8 mouse cellular contexts compared by ENCODE assay signal in the genomic region with DNA sequence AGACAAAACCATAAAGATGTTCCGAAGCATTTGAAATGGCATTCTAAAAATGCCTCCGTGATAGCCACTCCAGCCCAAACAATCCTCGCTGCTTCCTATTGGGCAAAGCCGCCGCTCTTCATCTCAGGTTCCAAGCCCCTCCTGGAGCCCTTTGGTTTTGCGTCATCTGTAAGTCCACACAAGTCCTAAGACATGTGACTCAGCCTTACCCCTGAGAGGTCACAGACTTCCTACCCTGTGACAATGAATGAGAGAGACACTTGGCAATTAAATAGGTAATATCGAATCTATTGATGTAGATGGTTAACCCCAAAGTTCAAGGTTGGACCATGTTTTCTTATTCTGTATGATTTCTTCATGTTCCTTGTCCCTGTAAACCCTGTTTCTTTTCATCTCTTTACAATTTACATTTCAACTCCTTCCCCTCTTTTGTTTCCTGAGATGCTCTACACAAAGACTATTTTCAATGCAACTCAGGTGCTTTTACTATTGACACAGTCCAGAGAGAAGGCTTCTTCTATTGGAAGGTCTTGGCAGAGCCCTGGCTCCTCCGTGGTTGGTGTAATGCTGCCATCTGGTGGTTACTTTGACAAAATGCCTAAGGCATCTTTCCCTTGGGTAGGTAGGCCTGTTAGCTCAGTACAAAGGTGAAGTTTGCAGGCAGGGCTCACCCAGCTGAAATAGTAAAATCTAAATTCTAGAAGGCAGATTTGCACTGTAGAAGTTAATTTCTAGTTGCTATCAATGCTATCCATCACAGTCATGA.
DNase-seq lines count a peak whose midpoint lies in the region; ATAC-seq and TF ChIP-seq lines count a peak whose summit lies in the region.

No protein-coding gene starts in this region.

- no peak overlapping the region for H3K4me3 ChIP-seq in heart, adult 2 months
- no peak overlapping the region for H3K4me3 ChIP-seq in heart, embryonic 11.5 days (ENCODE audit: low read depth, low read length)
- no peak overlapping the region for H3K4me3 ChIP-seq in forebrain, embryonic 15.5 days

- WGBS in heart, adult 2 months: 66% methylated on average over 8 of the region's 8 CpGs
- WGBS in heart, embryonic 11.5 days (ENCODE audit: insufficient replicate concordance): 62% methylated on average over 8 of the region's 8 CpGs
- 72% methylated on average over 8 of the region's 8 CpGs for WGBS in forebrain, embryonic 15.5 days

- H3K9ac ChIP-seq in heart, adult 2 months (ENCODE audit: low read depth, low read length): no peak overlapping the region
- no peak overlapping the region for H3K9ac ChIP-seq in heart, embryonic 11.5 days (ENCODE audit: low read depth, low read length)
- H3K9ac ChIP-seq in forebrain, embryonic 15.5 days (replicated peaks): no peak overlapping the region

- no peak for TF ChIP-seq POLR2A in heart, adult 2 months (IDR thresholded peaks at IDR 0.05; ENCODE audit: insufficient read depth, low read depth, low read length)

- H3K27me3 ChIP-seq in heart, adult 2 months (ENCODE audit: control insufficient read depth, insufficient read depth, low read length): no peaks in the 10 kb centered on the region
- no peaks in the 10 kb centered on the region for H3K27me3 ChIP-seq in heart, embryonic 11.5 days (ENCODE audit: control insufficient read depth, insufficient read depth, low read length)
- H3K27me3 ChIP-seq in forebrain, embryonic 15.5 days: no peaks in the 10 kb centered on the region

- peak; percentile 95 for TF ChIP-seq CTCF in heart, adult 2 months (IDR thresholded peaks at IDR 0.05)

- no peaks in the 10 kb centered on the region for H3K4me1 ChIP-seq in heart, adult 2 months (ENCODE audit: control insufficient read depth, insufficient read depth, low read length)
- H3K4me1 ChIP-seq in heart, embryonic 11.5 days (ENCODE audit: control insufficient read depth, insufficient read depth, low read length): no peaks in the 10 kb centered on the region
- H3K4me1 ChIP-seq in forebrain, embryonic 15.5 days: no peaks in the 10 kb centered on the region

- no peak overlapping the region for H3K4me2 ChIP-seq in heart, embryonic 11.5 days
- H3K4me2 ChIP-seq in forebrain, embryonic 15.5 days (replicated peaks): no peak overlapping the region

- peak; percentile 15 to 37 for DNase-seq in heart, adult 2 months
- peak; percentile 52 for DNase-seq in hindlimb bud, embryonic 11.5 days (ENCODE audit: extremely low spot score, low read depth, low spot score)
- peak; percentile 66 to 67 for DNase-seq in left cerebral cortex, adult 18-20 months (ENCODE audit: low spot score in 2 of 2)
- peak; percentile 20 for DNase-seq in skeletal muscle tissue, adult 2 months (ENCODE audit: low read depth, low spot score)

- H3K9me3 ChIP-seq in heart, embryonic 11.5 days (replicated peaks; ENCODE audit: control insufficient read depth, low read length): no peaks in the 10 kb centered on the region
- H3K9me3 ChIP-seq in forebrain, embryonic 15.5 days: no peaks in the 10 kb centered on the region

- H3K36me3 ChIP-seq in heart, adult 2 months (ENCODE audit: control insufficient read depth, insufficient read depth, low read length): no peaks in the 10 kb centered on the region
- no peaks in the 10 kb centered on the region for H3K36me3 ChIP-seq in heart, embryonic 11.5 days (ENCODE audit: control insufficient read depth, insufficient read depth, low read length)
- H3K36me3 ChIP-seq in forebrain, embryonic 15.5 days: no peaks in the 10 kb centered on the region

- H3K27ac ChIP-seq in heart, adult 2 months: no peak overlapping the region
- no peak overlapping the region for H3K27ac ChIP-seq in heart, embryonic 11.5 days (ENCODE audit: low read depth, low read length)
- no peak overlapping the region for H3K27ac ChIP-seq in forebrain, embryonic 15.5 days (replicated peaks)

- no peak for ATAC-seq in heart, embryonic 11.5 days (replicated peaks; ENCODE audit: insufficient number of reproducible peaks, low FRiP score, low TSS enrichment)
- peak; percentile 86 for ATAC-seq in cerebellum, adult (ENCODE audit: insufficient number of reproducible peaks, low FRiP score, low TSS enrichment)
- peak; percentile 95 for ATAC-seq in forebrain, embryonic 15.5 days (replicated peaks)
- peak; percentile 77 for ATAC-seq in megakaryocyte-erythroid progenitor cell, adult 5-6 weeks (replicated peaks; ENCODE audit: low FRiP score, low TSS enrichment, poor library complexity, severe bottlenecking)

- 0 out of 2 replicates have a peak, but pooled peaks have one; percentile 23 for TF ChIP-seq EP300 in heart, adult 2 months (IDR thresholded peaks at IDR 0.05; ENCODE audit: insufficient read depth, low read depth, low read length)

- intact Hi-C loops in heart, adult 2 months (cut with DNase I): loop anchor here (1.0 to 10.0 kb wide), 3 partner anchors 236 to 558 kb away; no protein-coding TSS in a partner anchor

- no peaks in the 10 kb centered on the region for H3K79me2 ChIP-seq in heart, adult 2 months (replicated peaks; ENCODE audit: control insufficient read depth, insufficient read depth, low read length)
